Mouse (Mus musculus) embryo, embryonic 10 days (tissue): ENCODE data around the gene Dnajb12.

ENCODE experiments used
- DNase-seq: peaks from one replicate; pipeline ENCODE4 v3.0.0-alpha.2; 2015; ENCODE audit warnings: low spot score

Dnajb12 gene

DNA sequence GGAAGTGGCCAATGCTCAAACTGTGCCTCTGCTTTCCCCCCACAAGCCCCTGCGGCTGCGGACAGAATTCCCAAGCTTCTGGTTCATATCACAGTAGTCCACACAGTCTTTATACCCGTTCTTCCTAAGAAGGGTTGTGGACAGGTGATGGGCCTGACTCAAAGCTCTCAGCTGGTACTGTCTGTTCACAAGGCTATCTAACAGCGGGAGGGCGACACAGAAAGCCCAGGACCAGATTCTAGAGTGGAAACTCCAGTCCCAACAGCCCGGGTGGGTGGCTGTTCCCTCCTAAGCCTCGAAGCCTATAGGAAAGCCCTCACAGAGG lies 41.1 kb downstream of the Dnajb12 start:
- no peak for DNase-seq

DNA sequence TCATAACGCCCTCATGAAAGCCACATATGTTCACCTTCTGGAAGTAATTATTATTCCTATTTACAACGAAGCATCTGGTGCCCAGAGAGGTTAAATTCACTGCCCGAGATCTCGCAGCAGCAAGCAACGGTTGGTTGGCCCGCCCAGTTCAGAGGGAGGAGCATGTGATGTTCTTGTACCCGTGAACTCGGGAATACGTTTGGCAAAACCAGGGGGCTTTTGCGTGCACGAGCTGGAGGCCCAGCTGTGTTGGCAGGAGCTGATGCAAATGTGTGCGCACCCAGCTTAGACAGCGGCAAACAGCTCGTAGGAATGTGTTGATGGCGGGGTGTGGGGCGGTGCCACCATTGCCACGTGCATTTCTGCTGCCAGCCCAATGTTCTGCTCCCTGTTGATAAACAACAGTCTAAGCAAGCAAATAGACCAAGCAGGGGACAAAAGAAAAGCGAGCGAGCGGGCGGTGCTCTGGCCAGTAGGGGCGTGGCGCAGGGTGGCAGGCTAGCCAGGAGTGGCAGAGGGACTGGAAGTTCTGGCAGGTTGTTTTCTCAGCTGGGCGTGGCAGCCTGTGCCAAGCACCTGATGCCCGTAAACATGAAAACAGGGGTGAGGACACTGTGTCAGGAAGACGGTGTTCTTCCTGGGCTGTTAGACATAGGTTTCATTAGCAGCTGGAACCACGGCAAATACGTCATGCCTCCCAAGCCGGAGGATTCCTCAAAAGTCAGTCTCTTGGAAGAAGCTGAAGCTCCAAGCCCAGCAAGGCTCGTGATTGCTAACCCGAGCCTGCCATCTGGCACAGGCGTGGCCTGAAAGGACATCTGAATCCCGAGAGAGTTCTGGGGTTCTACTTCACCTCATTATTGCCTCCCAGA lies 41.7 kb downstream of the Dnajb12 start:
- peak; percentile 85 for DNase-seq

DNA sequence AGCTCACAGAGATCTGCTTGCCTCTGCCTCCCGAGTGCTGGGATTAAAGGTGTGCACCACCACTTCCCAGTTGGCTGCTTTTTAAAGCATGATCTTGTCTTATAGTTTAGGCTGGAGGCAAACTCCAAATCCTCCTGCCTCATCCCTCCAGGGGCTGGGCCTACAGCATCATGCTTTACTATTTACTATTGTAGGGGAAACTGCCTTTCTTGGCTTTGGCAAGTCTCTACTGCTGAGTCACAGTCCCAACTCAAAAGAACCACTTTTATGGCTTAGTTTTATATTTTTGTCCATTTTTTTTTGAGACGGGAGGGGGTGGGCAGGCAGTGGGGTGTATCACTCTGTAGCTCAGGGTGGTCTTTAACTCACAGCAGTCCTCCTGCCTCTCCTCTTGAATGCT lies 44.1 kb downstream of the Dnajb12 start:
- DNase-seq = no peak

DNA sequence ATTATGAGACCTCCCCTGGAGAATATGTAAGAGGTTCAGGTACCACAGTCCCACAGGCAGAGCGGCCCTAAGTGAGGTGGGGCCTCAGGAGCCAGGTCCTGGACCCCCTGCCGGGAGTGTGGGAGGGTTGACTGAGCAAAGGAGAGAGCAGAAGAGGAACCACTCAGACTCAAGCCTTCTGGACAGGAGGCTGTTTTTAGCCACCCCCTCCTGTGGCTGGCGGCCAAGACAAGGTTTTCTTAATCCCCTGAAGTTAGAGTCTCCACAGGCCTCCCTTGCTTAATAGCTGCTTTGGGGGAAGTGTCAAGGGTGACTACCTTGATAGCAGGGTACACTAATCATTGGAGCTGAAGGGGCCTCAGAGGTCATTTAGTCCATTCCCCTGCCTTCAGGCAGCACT lies 44.9 kb downstream of the Dnajb12 start:
- peak; percentile 5 for DNase-seq

DNA sequence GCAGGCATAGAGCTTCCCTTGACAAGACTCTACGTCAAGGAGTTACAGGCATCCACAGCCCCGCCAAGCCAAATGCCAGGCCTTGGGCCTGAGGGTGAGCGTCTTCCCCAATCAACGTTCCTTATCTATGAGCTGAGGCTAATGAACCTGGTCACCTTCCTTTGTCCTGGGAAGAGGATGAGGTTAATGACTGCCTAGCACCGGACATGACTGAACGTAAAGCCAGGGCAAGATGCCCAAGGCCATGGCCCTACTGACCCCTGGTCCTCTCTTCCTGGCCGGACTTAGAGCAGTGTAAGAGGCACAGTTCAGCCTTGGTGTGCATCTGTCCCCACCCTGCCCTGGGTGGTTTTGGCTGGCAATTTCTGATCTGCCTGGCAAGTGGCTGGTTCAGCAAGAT lies 49.8 kb downstream of the Dnajb12 start:
- DNase-seq = no peak

DNA sequence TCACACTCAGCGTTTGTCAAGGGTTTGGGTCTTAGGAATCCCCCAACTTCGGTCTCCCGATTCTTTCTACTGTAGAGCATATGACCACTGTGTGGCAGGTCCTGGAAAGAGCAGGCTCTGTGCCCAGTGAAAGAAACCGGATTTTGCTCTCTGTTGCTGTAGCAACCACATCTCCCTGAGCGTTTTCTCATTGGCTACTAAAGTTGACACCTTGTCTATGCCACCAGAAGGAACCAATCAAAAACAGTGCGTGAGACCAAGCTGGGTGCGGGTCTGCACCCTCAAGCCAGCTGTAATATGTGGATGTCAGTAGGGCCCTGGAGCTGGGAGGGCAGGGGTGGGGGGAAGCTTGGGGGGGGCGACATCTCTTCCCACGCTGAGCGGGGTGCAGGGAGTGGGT lies 51.6 kb downstream of the Dnajb12 start:
- peak; percentile 52 for DNase-seq

DNA sequence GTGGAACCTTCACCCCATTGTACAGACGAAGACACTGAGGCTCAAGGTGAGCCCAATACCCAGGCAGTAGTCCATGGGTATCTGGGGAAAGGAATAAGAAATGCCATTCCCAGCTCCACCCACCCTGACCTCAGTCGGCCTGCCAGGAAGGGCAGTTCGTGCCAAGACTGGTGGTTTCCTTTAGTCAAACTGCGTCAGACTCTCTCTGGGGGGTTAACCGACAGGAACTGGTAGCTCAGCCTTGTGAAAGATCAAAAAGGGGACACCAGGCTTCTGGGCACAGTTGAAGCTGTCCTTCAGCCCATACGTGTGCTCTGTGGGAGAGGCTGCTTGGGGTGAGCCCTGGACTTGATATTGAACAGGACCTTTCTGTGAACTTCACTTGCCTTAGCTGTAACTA lies 53.2 kb downstream of the Dnajb12 start:
- DNase-seq = peak; percentile 3

DNA sequence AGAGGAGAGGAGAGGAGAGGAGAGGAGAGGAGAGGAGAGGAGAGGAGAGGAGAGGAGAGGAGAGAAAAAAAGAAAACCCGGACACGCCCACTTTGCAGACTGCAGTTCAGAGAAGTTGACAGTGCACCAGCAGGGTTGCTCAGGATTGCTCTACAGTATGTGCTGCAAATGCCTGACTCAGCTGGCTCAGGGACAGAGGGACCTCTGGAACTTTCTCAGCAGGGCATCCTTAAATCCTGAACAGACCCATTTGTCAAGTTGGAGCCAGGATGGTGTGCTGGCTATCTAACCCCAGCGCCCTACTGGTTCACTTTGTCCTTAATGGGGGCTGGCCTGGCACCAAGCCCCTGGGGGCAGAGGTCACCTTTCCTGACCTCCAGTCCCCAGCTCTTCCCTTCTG lies 54.7 kb downstream of the Dnajb12 start:
- peak; percentile 17 for DNase-seq

DNA sequence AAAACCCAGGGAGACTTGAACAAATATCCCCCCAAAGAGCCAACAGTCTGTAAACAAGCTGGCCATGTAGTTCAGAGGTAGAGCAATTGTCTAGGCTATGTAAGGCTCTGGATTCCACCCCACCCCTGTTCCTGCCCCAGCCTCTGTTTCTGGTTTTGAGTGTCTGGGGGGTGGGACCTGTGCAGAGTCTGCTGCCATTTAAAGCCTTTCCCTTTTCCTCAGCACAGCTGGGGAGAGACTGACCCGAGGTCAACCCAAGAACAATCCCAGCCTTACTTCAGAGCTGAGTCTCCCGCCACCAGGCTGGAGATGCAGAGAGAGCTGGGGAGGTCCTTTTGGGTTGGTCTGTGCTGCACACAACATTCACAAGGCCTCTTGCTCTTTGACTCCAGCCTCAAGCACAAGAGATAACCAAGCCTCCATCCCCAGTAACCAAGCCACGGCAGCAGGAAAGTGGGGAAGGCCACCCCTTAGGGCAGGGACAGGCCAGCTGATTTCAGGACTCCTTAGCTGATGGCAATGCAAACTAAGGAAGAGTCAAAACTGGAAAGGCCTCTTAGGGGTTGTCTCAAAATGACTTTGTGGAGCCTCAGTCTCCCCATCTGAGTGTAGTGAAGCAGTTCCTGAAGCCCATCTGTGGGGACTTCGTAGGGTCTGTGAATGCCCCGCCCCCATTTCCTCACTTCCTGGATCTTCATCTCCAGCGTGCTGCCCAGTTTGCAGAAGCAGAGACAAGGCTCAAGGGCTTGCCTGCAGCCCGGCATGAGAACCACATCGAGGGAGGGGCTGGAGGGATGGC lies 56.9 kb downstream of the Dnajb12 start:
- DNase-seq = peak; percentile 74

DNA sequence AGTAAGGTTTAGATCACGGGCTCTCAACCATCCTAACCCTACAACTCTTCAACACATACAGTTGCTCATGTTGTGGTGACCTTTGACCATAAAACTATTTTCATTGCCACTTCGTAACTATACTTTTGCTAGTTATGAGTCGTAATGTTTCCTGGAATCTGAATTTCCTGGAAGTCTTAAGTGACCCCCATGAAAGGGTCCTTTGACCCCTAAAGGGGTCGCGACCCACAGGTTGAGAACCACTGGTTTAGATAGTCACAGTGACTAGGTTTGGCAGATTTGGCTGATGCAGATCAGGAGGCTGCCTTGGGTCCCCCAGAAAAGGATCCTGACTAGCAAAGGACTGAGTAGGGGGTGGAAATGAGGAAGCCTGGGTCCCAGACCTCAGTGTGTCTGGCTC lies 59.3 kb downstream of the Dnajb12 start:
- no peak for DNase-seq

DNA sequence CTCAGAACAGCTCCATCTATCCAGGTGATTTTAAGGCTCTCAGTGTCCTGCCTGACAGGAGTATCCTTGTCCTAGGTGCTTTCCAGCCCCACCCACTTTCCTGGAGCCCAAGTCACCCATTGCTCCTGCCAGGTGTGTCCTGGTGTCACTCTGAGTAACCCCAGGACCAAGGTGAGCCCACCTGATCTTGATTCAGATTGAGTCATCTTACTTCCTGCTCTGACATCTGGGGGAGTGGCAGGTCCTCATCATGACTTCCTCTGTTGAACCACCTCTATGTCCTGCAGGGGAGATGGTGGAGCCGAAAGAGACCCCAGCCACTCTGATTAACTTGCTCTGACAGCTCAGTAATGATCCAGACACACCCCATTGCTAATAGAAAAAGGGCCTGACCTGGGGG lies 59.7 kb downstream of the Dnajb12 start:
- DNase-seq = no peak

DNA sequence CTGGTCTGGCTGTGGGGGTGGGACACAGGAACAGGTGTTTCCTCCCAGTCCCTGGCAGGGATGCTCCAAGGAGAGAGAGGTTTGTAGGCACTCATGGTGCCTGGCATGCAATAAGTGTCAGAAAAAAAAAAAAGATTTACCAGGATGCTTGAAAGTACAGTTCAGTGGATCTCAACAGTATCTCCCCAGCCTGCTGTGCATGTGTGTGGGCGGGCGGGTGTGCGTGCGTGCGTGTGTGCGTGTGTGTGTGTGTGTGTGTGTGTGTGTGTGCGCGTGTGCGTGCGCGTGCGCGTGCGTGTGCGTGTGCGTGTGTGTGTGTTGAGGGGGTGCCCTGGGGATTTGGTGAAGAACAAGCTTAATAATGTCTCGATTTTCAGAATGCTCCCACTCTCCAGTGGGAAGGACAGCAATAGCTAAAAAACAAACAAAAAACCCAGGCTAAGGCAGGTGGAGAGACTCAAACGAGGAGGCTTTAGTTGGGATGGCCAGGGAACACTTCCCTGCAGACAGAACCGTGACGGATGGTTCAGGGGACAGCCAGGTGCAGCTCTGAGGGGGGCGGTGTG lies 63.0 kb downstream of the Dnajb12 start:
- DNase-seq = no peak

DNA sequence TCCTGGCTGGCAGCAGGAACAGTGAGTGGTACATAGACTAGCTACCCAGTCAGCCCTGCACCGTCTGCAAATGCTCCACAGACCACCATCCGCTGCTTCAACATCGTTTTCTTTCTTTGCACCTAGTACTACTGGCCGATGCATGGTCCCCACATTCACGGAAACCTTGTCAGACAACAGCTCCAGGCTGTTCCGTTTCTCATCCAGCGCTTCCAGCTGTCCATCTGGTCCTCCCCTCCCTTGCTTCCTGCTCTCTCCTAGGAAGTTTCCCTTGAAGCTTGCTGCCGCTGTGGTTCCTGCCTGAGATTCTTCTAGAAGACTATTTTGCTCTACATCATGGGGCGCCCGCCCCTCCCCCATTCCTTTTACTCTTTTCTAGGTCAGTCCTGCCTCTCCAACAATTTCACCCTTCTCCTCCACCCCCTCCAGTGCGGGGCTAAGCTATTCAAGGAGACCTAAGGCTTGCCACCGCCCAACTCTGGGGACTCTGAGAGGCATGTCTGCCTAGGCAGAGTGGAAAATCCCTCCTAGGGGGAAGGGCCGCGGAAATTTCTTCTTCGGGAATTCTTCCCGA lies 63.6 kb downstream of the Dnajb12 start:
- peak; percentile 52 for DNase-seq

DNA sequence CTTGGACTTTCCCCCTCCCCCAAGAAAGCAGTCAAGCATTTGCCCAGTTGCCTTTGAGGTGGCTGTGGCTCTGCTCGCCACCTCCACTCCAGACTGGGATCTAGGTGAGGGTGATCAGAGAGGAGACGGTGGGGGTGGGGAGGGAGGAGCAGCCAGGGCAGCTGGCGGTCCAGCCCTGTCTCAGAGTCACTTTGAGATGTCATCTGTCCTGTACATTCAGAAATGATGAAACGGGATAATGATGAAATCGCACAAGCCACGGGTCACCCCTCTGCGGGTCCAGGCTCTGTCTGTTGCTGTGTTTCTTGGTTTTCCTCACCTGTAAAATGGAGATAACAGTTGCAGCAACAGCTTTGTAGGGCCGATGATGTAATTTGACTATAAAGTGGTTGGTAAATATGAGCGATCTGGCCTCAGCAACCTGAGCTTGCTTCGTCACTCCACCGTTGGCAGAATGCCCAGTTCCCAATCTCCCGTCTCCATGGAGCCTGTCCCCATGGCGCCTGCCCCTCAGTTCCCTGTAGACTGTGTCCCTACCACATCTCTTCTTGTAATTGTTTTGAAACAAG lies 64.1 kb downstream of the Dnajb12 start:
- DNase-seq = no peak

DNA sequence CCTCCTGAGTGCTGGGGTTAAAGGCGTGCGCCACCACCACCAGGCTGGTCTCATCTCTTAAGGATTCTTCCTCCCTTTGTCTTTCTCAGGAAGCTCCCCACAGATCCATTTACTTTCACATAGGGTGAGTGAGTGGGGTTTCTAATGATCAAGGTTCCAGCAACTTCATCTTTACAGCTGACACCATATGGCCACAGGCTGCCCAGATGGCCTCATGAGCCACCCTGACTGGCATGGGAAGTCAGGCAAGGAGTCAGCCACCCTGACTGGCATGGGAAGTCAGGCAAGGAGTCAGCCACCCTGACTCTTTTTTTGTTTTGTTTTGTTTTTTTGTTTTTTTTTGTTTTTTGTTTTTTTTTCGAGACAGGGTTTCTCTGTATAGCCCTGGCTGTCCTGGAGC lies 66.1 kb downstream of the Dnajb12 start:
- no peak for DNase-seq

DNA sequence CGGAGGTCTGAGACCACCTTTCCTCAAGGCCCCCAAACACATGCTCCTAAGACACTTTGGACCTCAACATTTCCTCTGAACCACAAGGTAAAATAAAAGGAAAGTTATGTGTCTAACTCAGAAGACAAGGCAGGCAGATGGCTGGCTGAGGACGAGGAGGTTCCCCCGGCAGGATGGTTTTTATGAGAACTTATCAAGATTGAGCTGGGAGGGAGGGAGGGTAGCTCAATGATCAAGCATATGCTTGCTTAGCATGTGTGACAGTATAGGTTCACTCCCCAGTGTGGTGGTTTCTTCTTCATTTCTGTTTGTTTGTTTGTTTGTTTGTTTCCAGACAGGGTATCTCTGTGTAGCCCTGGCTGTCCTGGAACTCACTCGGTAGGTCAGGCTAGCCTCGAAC lies 67.0 kb downstream of the Dnajb12 start:
- no peak for DNase-seq

DNA sequence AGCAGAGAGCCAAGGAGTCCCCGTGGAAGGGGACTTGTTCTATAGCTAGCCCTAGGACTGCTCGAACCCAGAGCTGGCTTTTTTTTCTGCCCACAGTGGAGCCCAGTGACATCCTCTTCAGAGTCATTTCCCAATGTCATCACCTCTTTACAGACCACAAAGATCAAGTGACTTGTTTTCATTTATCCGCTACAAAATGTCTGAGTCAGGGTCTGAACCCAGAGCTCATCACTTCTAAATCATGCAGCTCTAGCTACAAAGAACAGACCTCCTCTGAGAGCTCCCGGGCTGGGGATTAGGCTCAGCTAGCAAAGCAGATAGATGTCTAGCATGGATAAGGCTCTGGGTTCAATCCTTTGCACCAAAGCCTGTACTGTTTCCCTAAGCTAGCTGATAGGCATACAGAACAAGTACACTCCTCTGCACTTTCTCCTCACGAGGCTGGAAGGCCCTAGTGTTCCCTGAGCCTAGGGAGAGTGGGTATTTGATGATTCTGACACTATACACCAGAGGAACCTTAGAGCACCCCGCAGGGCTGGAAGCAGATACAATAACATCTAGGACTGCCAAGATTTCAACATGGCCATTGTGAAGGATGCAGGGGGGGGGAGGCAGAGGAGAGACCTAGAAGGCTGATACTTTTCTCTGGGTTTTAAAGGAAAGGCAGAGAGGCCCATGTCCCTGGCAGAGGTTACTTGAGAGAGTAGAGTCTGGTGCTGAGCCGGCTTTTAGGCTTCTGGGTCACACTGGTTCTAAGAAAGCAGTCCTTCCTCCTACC lies 68.1 kb downstream of the Dnajb12 start:
- no peak for DNase-seq

DNA sequence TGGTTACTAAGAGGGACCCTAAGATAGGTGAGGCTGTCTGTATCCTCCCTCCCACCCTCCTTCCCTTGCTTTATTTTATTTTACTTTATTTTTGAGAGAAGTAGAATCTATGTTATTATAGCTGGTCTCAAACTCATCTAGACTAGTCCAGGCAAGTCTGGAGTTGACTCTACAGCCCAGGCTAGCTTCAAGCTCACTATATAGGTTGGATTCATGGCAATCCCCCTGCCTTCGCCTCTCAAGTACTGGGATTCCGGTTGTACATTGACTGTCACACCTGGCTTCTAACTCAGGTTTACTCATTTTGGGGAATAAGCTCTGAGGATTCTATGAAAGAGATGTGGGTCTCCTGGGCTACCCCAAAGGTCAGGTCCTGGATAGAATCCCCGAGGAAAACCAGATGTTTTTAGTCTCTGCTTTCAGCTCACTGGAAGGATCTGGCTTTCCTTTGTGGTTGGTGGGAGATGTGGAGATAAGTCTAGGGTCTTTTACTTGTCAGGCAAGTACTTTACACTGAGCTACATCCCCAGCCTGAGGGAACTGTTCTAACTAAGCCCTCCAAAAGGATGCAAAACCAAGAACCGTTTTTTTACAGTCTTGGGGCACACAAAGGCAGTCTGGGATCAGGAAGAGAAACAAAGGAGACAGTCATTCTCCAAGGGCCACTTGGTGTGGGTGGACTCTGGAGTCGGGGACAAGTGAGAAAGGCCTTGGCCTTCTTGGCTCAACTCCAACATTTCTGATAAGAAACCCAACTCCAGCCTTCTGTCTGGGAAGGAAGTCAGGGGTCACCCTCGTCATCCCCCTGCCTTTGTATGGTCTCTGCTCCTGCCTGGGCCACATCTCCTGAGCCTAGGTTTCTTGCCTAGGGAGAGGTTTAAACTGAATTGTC lies 69.3 kb downstream of the Dnajb12 start:
- DNase-seq = peak; percentile 19
